Mouse (Mus musculus): ENCODE data around the gene Ctnnb1.

The Ctnnb1 gene

GRCm38 (mm10) chr9:120926939-120927606 is 1.9 kb upstream of the Ctnnb1 start:
- DNase-seq (ENCODE audit: low spot score): peak; percentile 41

DNA sequence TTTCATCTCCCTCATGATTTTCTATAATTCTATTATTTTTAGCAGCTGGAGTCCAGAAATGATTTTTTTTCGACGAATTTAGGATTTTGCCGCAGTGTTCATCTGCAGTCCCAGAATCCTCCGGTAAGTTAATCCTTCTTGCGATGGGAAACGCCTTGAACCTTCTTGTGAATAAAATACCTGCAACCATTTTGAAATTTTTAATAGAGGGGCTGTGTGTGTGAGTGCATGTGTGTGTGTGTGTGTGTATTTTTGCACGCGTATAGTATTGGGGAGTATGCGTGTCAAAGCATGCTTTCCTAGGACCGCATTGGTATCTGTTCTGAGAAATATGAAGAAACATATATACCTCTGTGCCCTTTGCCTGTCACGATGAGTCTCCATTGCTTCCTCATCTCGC is 1.0 kb downstream of the Ctnnb1 start:
- DNase-seq (ENCODE audit: low spot score): no peak

- no peak for DNase-seq (ENCODE audit: low spot score)
Measured at GRCm38 (mm10) chr9:120930811-120931210, 1.8 kb downstream of the Ctnnb1 start.

- peak; percentile 29 for DNase-seq (ENCODE audit: low spot score)
Measured at GRCm38 (mm10) chr9:120932371-120932770, 3.4 kb downstream of the Ctnnb1 start.

- DNase-seq (ENCODE audit: low spot score): peak; percentile 95
Measured at GRCm38 (mm10) chr9:120932797-120933586, 4.0 kb downstream of the Ctnnb1 start.

DNA sequence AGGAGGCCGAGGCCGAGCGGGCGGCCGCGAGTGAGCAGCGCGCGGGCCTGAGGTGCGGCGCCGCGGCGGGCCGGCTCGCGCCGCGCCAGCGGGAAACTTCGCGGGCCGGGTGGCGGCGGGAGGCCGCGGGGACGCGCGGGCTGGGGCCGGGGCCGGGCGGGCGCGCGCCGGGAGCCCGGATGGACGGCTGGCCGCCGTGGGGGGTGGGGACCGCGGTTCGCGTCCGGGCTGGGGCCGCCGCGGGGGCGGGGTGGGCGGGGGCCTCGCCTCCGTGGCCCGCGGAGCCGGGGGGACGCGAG is 4.5 kb downstream of the Ctnnb1 start:
- DNase-seq (ENCODE audit: low spot score): no peak

GRCm38 (mm10) chr9:120933886-120934758 is 5.1 kb downstream of the Ctnnb1 start:
- peak; percentile 74 for DNase-seq (ENCODE audit: low spot score)

DNA sequence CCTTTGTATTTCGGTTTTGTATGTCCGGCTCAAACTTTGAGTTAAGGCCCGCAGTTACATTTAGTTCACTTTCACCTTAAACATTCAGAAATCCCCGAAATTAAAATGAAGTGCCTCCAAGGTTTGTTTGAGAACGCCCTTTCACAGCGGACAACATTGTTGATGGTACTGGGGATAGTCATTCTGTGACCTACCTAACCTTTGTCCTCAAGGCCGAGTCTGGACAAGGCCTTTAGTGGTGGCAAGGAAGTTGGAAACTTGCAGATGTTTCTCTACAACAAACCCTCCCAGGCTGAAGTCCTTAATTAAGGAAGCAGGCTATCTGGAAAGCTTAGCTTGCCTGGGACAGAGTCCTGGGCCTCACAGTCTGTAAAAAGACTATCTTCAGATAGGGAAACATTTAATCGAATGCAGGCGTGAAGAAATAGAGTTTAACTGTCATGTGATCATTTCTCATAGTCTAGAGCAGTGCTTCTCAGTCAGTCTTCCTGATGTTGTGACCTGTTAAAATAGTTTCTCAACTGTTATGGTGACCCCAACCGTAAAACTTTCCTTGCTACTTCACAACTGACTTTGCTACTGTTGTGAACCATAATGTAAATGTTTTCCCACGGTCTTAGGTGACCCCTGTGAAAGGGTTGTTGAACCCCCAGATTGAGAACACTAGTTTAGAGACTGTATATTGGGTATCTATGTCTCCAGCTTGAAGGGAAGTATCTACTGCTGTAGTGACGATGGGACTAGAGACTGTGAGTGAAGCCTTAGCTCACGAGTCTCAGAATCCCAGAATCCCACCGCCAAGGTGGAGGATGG is 6.0 kb downstream of the Ctnnb1 start:
- peak; percentile 32 for DNase-seq (ENCODE audit: low spot score)

- DNase-seq (ENCODE audit: low spot score): no peak
Measured at GRCm38 (mm10) chr9:120935634-120935922, 6.6 kb downstream of the Ctnnb1 start.

GRCm38 (mm10) chr9:120936351-120936750 is 7.3 kb downstream of the Ctnnb1 start:
- DNase-seq (ENCODE audit: low spot score): peak; percentile 85

- no peak for DNase-seq (ENCODE audit: low spot score)
Measured at GRCm38 (mm10) chr9:120940858-120941257, 11.8 kb downstream of the Ctnnb1 start.

- DNase-seq (ENCODE audit: low spot score): no peak
Measured at GRCm38 (mm10) chr9:120943757-120944156, 14.7 kb downstream of the Ctnnb1 start.

GRCm38 (mm10) chr9:120944211-120944610 is 15.2 kb downstream of the Ctnnb1 start:
- no peak for DNase-seq (ENCODE audit: low spot score)

DNA sequence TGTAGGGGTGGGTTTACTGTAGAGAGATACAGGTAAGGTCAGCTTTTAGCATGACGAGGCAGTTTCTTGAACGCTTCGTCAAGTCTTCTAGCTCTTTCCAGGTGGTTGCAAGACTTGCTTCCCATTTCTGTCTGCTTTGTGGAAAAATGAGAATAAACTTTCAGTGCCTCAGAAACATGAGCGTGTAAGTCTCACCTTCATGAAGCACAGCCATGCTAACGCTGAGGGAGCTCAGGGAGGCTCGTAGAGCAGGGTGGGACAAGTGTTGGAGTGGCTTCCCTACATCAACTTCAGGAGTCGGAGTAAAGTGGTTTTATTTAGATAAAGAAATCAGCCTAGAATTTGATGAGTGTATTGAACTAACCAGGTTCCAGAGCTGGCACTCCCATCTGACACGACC is 17.1 kb downstream of the Ctnnb1 start:
- DNase-seq (ENCODE audit: low spot score): no peak

- no peak for DNase-seq (ENCODE audit: low spot score)
Measured at GRCm38 (mm10) chr9:120948832-120949231, 19.8 kb downstream of the Ctnnb1 start.

- no peak for DNase-seq (ENCODE audit: low spot score)
Measured at GRCm38 (mm10) chr9:120950761-120951160, 21.7 kb downstream of the Ctnnb1 start.

DNA sequence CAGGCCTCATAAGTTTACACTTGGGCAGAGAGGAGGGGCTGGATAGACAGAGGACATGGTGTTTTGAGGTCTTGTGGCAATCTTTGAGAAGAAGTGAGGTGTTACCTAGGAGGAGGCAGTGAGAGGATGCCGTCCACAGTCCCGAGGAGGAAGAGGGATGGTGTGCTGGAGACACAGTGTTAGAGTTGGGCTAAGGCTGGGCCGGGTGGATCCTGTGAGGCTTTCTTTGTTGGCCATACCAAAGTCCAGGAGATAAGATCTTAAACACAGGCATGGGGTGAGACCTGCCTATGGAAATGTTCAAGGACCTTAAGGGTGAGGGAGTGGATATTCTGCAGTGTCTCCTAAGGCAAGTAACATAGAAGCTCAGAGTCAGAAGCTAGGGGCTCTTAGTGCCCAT is 22.9 kb downstream of the Ctnnb1 start:
- no peak for DNase-seq (ENCODE audit: low spot score)

DNA sequence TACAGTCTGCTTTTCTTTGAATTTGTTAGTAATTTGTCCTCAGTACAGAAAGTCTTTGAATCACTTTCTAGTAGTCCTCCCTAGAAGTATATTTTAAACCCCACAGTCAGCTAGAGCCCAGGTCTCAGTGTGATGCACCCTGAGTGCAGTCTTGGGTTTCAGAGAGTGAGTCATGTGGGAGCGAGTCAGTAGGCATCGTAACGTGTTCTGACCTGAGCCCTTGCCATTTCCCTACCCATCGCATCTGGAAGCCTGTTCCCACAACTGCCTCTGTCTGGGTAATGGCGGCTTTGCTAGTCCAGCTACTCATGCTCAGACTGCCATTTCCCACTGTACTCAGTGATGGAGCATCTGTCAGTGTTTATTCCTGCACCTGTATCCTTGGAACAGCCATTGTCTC is 29.0 kb downstream of the Ctnnb1 start:
- no peak for DNase-seq (ENCODE audit: low spot score)

DNA sequence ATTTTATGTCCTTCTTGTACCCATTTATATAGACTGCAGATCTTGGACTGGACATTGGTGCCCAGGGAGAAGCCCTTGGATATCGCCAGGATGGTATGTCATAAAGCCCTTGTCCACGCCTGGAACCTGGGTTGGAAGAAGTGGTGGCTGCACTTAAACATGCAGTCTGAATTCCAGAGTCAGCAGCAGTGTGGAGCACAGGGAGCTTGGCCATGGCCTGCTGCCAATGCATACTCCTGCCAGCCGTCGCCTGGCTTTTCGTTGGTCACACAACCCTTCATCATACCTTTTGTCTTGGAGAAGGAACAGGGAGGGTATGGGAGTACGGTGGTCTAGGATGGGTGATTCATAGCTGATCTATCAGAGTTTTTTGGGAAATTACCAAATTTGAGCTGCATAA is 29.5 kb downstream of the Ctnnb1 start:
- DNase-seq (ENCODE audit: low spot score): no peak

DNA sequence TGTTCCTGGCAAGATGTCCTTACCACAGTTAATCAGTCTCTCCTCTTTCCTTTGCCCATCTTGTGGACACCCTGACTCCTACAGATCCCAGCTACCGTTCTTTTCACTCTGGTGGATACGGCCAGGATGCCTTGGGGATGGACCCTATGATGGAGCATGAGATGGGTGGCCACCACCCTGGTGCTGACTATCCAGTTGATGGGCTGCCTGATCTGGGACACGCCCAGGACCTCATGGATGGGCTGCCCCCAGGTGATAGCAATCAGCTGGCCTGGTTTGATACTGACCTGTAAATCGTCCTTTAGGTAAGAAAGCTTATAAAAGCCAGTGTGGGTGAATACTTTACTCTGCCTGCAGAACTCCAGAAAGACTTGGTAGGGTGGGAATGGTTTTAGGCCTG is 30.2 kb downstream of the Ctnnb1 start:
- no peak for DNase-seq (ENCODE audit: low spot score)

DNA sequence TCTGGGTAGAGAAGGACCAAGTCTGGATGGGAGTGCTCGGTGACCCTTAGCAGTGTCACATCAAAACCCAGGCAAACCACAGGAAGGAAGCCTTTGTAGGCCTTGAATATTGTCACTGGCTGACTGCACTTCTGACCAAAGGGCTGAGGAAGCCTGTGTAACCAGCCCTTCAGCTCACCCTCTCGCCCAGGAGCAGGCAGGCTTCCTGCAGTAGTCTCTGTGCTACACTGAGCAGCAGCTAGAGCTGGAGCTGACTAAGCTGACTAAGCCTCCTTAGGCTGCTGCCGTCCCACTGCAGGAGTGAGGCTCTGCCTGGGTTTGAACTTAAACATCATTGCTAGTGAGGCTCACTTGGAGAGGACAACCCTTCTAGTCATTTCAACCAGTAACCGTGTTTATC is 31.6 kb downstream of the Ctnnb1 start:
- no peak for DNase-seq (ENCODE audit: low spot score)

DNA sequence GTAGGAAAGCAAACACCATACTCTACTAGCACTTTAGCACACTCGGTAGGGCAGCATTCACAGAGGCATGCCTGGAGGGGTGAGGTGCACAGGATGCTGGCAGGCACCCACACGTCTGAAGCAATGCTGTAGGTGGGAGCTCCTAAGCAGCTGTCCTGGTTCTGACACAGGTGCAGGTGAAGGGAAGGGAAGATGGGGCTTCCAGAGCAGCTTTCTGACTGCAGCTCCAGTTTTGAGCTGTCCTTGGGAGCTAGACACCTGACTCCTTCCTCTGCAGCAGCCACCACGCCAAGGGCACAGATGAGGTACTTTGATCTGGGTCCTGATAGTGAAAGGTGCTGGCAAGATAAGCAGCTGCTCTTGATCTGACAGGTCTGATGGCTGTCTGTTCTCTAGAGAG is 32.5 kb downstream of the Ctnnb1 start:
- DNase-seq (ENCODE audit: low spot score): no peak

Data from embryo, embryonic 10.5 days (tissue).